Mouse (Mus musculus) heart, postnatal 0 days (tissue): ENCODE results near the gene Dtd1. TPM values are rescaled to one million over a fixed set of nuclear protein-coding genes. Genes with fewer than 3 reads are reported as not detected.

Experiments used
- ATAC-seq: fragments of 200-750 bp; cut with Nextera tagmentation; 2 replicates; pipeline ENCODE4 v1.8.0; 2017; ENCODE audit warnings: low read depth, moderate number of reproducible peaks, moderate library complexity; ENCODE audit not compliant: insufficient read depth
- DNase-seq: peaks from one replicate; pipeline ENCODE4 v3.0.0-alpha.2; 2016; ENCODE audit warnings: low spot score
- H3K27ac ChIP-seq: fragments of 300-500 bp; sonication (generic); 2 replicates; pipeline ENCODE4 v1.5.1; 2014; ENCODE audit warnings: low read depth, mild to moderate bottlenecking
- H3K27me3 ChIP-seq: fragments of 300-500 bp; sonication (generic); 2 replicates; pipeline ENCODE4 v1.6.1; 2014; ENCODE audit warnings: low read length, mixed read lengths; ENCODE audit not compliant: control insufficient read depth, insufficient read depth
- H3K36me3 ChIP-seq: fragments of 300-500 bp; sonication (generic); replicated peaks from 2 replicates; pipeline ENCODE4 v1.6.1; 2014; ENCODE audit warnings: low read length, mixed read lengths; ENCODE audit not compliant: control insufficient read depth, insufficient read depth
- H3K4me1 ChIP-seq: fragments of 300-500 bp; sonication (generic); 2 replicates; pipeline ENCODE4 v1.6.1; 2014; ENCODE audit warnings: antibody characterized with exemption; ENCODE audit not compliant: control insufficient read depth, insufficient read depth
- H3K4me2 ChIP-seq: fragments of 300-500 bp; sonication (generic); 2 replicates; pipeline ENCODE4 v1.6.1; 2014; ENCODE audit warnings: low read depth, mild to moderate bottlenecking, low read length, moderate library complexity
- H3K4me3 ChIP-seq: fragments of 300-500 bp; sonication (generic); 2 replicates; pipeline ENCODE4 v1.5.1; 2014; ENCODE audit warnings: low read depth, low read length
- H3K9ac ChIP-seq: fragments of 300-500 bp; sonication (generic); replicated peaks from 2 replicates; pipeline ENCODE4 v1.6.1; 2014; ENCODE audit warnings: low read depth, low read length, mixed read lengths
- H3K9me3 ChIP-seq: fragments of 300-500 bp; sonication (generic); replicated peaks from 2 replicates; pipeline ENCODE4 v1.6.1; 2016; ENCODE audit warnings: low read length; ENCODE audit not compliant: control insufficient read depth
- CTCF ChIP-seq: IDR thresholded peaks from 2 replicates; pipeline ENCODE4 v1.5.1; 2016; ENCODE audit warnings: antibody characterized with exemption, control low read depth, low read depth
- EP300 ChIP-seq: IDR thresholded peaks from 2 replicates; pipeline ENCODE4 v1.6.1; 2016; ENCODE audit warnings: antibody characterized with exemption, low read depth
- WGBS: fragments of 180-500 bp; shearing (Covaris S2); extraction: QIAGEN DNeasy Blood & Tissue Kit; methylation state at CpG from one replicate; pipeline ENCODE4 v1.1.7; 2014; 5-methylcytosine and 5-hydroxymethylcytosine counted together
- polyA plus RNA-seq: library from polyadenylated mRNA; unstranded; fragments of >200 nt; fragmentation: Nextera tagmentation; extraction: Ambion mirVana; gene quantifications from 2 replicates; pipeline ENCODE4 v1.2.1, GENCODE M21; 2015
- total RNA-seq: library from RNA; depleted of rRNA; stranded (reverse); fragments of >200 nt; gene quantifications from 2 replicates; pipeline ENCODE4 v1.2.3, GENCODE M21; 2014; ENCODE audit warnings: low replicate concordance

The Dtd1 gene
- total and polyA plus RNA-seq, 2 experiments from 2014 or later, result 24.2 to 29.2 TPM

DNA sequence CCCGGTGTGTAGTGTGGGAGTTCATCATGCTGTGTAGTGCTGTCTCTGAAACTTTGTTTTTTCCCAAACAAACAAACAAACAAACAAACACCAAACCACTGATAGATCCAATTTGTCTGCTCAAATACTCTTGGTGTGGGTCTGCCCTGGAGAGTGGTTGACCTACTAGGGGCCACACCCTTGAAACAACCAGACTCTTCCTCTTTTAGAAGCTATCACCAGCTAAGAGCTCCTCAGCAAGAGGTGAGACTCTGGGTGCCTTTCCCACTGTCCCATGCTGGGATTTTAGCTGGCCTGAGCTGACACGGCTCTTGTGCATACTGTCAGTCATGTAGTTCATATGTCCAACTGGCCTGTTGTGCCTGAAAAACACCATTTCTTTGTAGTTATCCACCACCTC lies 145.6 kb downstream of the Dtd1 start:
- no peak for TF ChIP-seq CTCF
- no peak for TF ChIP-seq EP300
- no peak for DNase-seq
- Histone ChIP-seq H3K4me3 (no peak overlapping the region), H3K4me2 (no peak overlapping the region), H3K36me3 (0 out of 2 replicates have a peak, but pooled peaks cover 2% of the 10 kb centered on the region), H3K9ac (no peak overlapping the region), H3K4me1 (0 out of 2 replicates have a peak, but pooled peaks cover 5% of the 10 kb centered on the region), H3K9me3 (no peaks in the 10 kb centered on the region), H3K27me3 (no peaks in the 10 kb centered on the region), H3K27ac (no peak overlapping the region)
- ATAC-seq, result no peak
- 89% methylated on average over 2 of the region's 2 CpGs for WGBS

DNA sequence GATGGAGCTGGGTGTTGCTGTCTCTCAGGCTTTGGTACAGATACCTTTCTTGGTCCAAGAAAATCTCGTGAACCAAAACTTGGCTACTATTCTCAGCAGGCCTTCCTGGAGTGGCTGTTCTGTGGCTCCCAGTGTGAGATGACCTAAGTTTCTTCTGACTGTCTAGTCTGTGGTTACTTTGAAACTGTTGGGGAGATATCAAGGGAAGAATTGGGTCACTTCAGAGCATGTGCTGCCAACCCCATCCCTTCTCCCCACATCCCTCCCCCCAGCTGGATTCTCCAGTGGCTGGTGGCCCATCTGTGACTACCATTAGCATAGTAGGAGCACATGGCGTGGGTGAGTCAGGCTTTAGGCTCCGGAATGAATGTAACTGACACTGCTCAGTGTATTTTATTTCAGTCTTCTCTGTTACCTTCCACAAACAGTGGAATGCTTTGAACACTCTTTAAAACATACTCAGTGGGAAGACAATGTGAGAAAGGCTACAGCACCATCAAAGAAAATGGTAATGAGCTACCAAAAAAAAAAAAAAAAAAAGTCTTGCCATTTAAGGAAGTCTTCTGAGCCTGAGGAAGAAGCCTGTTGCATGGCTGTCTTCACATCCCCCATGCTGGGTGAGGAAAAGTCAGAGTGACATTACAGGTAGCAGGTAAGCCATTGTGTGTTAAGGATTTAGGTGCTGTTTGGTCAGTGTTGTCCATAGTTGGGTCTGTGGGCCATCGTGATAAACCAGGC lies 146.5 kb downstream of the Dtd1 start:
- no peak overlapping the region for H3K9ac ChIP-seq
- DNase-seq, result no peak

DNA sequence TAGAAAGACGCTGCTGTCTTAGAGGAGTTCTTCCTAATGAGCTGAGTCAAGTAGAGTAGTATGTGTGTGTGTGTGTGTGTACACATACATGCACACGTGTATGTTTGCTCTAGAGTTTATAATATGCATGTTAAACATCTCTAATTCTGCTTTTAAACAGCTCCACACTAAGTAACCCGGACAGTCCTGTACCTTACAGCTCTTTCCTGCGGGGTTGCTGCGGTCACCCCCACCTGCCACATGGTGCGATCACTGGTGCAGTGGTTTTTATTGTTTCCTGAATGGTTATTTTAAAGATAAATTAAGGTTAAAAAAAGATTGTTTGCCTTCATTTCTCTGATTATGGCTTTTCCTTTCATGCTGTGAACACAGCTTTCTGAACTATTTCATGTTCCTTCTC lies 153.9 kb downstream of the Dtd1 start:
- WGBS, result 72% methylated on average over 6 of the region's 6 CpGs
- H3K4me1 ChIP-seq, result no peaks in the 10 kb centered on the region
- no peak for DNase-seq
- H3K36me3 ChIP-seq, result no peaks in the 10 kb centered on the region
- H3K4me3 ChIP-seq, result no peak overlapping the region
- no peaks in the 10 kb centered on the region for H3K27me3 ChIP-seq
- H3K9me3 ChIP-seq, result no peaks in the 10 kb centered on the region
- no peak overlapping the region for H3K9ac ChIP-seq
- no peak for TF ChIP-seq EP300
- ATAC-seq, result no peak
- no peak overlapping the region for H3K4me2 ChIP-seq
- no peak overlapping the region for H3K27ac ChIP-seq

More for the DNA sequence above, 146.5 kb downstream of the Dtd1 start:
- Histone ChIP-seq H3K4me1 (no peaks in the 10 kb centered on the region), H3K27me3 (no peaks in the 10 kb centered on the region), H3K9me3 (no peaks in the 10 kb centered on the region), H3K36me3 (0 out of 2 replicates have a peak, but pooled peaks cover 2% of the 10 kb centered on the region), H3K4me3 (no peak overlapping the region), H3K4me2 (no peak overlapping the region), H3K27ac (no peak overlapping the region)
- no peak for TF ChIP-seq EP300
- TF ChIP-seq CTCF, result no peak
- ATAC-seq, result no peak; the same call in 1 of the 2 replicates
- 74% methylated on average over 4 of the region's 4 CpGs for WGBS

DNA sequence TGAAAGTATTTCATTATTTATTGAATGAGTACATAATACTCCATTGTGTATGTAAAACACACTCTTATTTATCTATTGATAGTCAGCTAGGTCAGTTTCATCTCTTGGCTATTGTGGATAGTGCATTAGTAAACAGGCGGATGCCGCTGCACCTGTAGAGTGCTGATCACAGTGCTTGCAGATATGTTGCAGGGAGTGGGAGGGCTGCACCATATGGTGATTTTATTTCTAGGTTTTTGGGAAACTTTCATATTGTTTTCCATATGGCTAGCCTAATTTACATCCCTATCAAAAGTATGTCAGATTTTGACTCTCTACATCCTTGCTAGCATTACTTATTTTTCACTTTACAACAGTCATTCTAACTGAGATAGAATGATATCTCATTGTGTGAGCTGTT lies 155.3 kb downstream of the Dtd1 start:
- no peak overlapping the region for H3K27ac ChIP-seq
- TF ChIP-seq EP300, result no peak
- TF ChIP-seq CTCF, result no peak
- H3K9me3 ChIP-seq, result no peaks in the 10 kb centered on the region
- H3K4me2 ChIP-seq, result no peak overlapping the region
- H3K4me1 ChIP-seq, result no peaks in the 10 kb centered on the region
- no peaks in the 10 kb centered on the region for H3K36me3 ChIP-seq
- no peak for DNase-seq
- no peaks in the 10 kb centered on the region for H3K27me3 ChIP-seq
- H3K9ac ChIP-seq, result no peak overlapping the region
- H3K4me3 ChIP-seq, result no peak overlapping the region
- no peak for ATAC-seq
- WGBS, result 90% methylated on average over 2 of the region's 2 CpGs

DNA sequence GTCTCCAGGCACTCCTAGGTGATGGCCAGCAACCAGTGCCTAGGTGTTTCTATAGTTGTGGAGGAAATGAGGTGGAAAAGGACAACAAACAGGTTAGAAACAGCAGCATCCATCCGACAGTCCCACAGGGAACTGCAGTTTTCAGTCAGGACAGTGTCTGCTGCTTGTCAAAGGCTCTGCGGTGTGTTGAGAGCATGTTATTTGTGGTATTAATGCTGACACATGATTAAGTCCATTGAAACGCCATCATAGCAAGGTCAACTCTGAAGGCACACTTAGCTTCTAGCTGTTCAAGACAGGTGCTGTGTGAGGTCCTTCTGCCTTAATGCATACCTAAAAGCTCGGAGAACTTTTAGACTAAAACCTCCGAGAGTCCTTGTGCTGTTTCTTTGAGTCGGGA lies 161.0 kb downstream of the Dtd1 start:
- peak; percentile 79 for ATAC-seq
- no peaks in the 10 kb centered on the region for H3K36me3 ChIP-seq

DNA sequence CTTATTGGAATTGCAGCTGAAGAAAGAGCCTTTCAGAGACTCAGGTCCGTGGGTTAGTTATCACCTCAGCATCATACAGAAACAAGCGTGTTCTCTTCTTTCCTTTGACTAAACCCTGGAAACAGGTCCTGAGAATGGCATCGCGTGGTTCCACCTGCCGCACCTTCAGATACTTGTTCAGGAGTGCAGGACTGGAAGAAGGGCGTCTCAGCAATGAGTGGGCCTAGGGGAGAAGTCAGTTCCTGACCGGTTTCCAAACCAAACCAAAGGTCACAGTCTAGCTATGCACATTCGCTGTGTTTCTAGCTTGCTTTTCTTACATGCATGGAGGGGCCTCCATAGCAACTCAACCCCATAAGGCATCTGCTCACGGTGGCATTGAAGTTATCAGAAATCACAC lies 164.0 kb downstream of the Dtd1 start:
- DNase-seq (no peak), ATAC-seq (no peak)
- 0 out of 2 replicates have a peak, but pooled peaks cover 3% of the 10 kb centered on the region for H3K9me3 ChIP-seq
- H3K9ac ChIP-seq, result no peak overlapping the region
- peaks cover 2% of the 10 kb centered on the region; the same call in 1 of the 2 replicates for H3K4me1 ChIP-seq
- TF ChIP-seq CTCF, result no peak
- no peak for TF ChIP-seq EP300
- 87% methylated on average over 9 of the region's 9 CpGs for WGBS
- no peaks in the 10 kb centered on the region for H3K36me3 ChIP-seq
- no peak overlapping the region for H3K4me2 ChIP-seq
- H3K27me3 ChIP-seq, result no peaks in the 10 kb centered on the region
- H3K4me3 ChIP-seq, result no peak overlapping the region
- H3K27ac ChIP-seq, result no peak overlapping the region

More for the DNA sequence above, 161.0 kb downstream of the Dtd1 start:
- no peaks in the 10 kb centered on the region for H3K9me3 ChIP-seq
- no peaks in the 10 kb centered on the region for H3K4me1 ChIP-seq
- no peak overlapping the region for H3K4me3 ChIP-seq
- no peaks in the 10 kb centered on the region for H3K27me3 ChIP-seq
- no peak overlapping the region for H3K4me2 ChIP-seq
- DNase-seq, result peak; percentile 51
- H3K27ac ChIP-seq, result no peak overlapping the region
- TF ChIP-seq EP300 (no peak), CTCF (no peak)
- 41% methylated on average over 6 of the region's 6 CpGs for WGBS
- H3K9ac ChIP-seq, result no peak overlapping the region
